Mouse (Mus musculus): ENCODE measurements around the gene Gigyf2. TPM values are rescaled to one million over a fixed set of nuclear protein-coding genes. Genes with fewer than 3 reads are reported as not detected.
"Not testable (repeated sequence)": the region's sequence is repeated elsewhere in the genome, so short reads cannot be mapped to it uniquely, and the experiment has no call there.

Gigyf2 gene
- polyA plus RNA-seq, 1 experiment, result 19.0 TPM

DNA sequence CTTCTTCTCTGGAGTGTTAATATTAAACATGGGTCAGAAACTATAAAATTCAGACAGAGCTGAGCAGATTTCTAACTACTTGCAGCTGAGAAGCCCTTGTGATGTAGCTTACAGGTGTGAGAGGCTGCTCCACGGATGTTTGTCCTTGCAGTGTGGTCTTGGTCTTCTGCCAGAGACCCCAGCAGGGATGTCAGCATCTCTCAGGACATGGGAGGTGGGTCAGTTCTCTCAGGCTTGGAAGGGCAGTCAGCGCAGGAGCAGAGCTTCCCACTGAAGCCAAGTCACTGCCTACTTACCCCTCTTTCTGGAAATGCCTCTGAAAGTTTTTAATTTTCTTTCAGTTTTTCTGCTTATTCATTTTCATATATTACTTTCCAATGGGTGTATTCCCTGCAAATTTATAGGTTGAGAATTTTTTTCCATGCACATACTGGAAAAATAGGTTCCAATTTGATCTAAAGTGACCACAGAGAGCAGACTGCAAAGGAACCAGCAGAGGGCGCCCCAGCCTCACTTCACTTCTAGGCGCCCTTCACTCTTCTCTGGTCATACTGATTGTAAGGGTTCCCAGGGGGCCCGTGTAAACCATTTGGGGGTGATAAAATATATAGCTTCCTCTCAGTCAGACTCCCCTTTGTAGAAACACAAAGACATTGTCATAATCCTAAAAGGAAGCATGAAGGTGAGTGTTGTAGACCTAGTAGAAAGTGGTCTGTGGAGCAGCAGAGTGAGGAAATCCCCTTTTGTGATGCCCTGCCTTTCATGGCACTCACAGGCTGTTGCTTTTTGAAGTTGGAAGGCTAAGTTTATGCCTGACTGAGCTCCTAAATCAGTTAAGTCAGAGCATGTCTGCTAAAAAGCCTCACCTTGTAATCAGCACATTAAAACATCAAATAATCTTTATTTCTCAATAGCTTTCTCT lies 120.6 kb downstream of the Gigyf2 start:
- peaks cover 67% of the 10 kb centered on the region for H3K36me3 ChIP-seq (ENCODE audit: control insufficient read depth, insufficient read depth)
- H3K4me2 ChIP-seq (ENCODE audit: low read depth), result no peak overlapping the region
- TF ChIP-seq E2F4 (IDR thresholded peaks at IDR 0.05; ENCODE audit: insufficient read depth) (no peak), REST (IDR thresholded peaks at IDR 0.05; ENCODE audit: insufficient read depth, insufficient read length) (no peak), POLR2AphosphoS2 (IDR thresholded peaks at IDR 0.05; ENCODE audit: insufficient read length, low read depth) (no peak), TCF3 (IDR thresholded peaks at IDR 0.05; ENCODE audit: insufficient read length, low read depth) (no peak), POLR2A (IDR thresholded peaks at IDR 0.05; ENCODE audit: insufficient read length, low read depth) (no peak), TCF12 (IDR thresholded peaks at IDR 0.05; ENCODE audit: insufficient read depth, poor library complexity, severe bottlenecking) (no peak), USF1 (IDR thresholded peaks at IDR 0.05; ENCODE audit: low read depth) (no peak), SRF (IDR thresholded peaks at IDR 0.05; ENCODE audit: control insufficient read depth, insufficient read length, low read depth) (no peak), MAX (IDR thresholded peaks at IDR 0.05; ENCODE audit: low read depth) (no peak), MYOD1 (IDR thresholded peaks at IDR 0.05; ENCODE audit: control insufficient read depth in 1 of 3, insufficient read length in 2 of 3, low read depth in 2 of 3) (no peak)
- no peaks in the 10 kb centered on the region for H3K27me3 ChIP-seq (ENCODE audit: control insufficient read depth, insufficient read depth, insufficient read length)
- H3K4me3 ChIP-seq, result no peak overlapping the region
- H3K79me2 ChIP-seq (ENCODE audit: control insufficient read depth, insufficient read depth), result no peaks in the 10 kb centered on the region
- no peak overlapping the region for H3ac ChIP-seq (ENCODE audit: control insufficient read depth, insufficient read length)

DNA sequence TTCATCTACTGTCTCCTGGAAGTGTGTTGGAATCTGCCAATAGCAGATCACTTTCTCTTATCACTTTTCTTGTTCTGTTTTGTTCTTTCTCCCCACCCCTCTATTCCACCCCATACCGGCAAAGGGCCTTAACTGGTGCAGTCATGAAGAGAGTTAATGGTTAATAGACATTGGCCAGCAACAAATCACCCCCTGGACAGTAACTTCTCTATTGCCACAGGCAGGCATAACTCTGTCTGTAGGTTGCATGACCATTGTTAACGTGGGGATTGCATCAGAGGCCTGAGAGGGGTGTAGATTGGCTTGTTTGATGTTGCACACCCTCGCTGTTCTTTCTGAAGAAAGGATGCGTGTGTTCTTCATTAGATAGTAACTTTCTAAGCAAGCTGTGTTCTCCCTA lies 122.6 kb downstream of the Gigyf2 start:
- H3K79me2 ChIP-seq (ENCODE audit: control insufficient read depth, insufficient read depth), result no peaks in the 10 kb centered on the region
- TF ChIP-seq POLR2A (IDR thresholded peaks at IDR 0.05; ENCODE audit: insufficient read length, low read depth) (no peak), TCF3 (IDR thresholded peaks at IDR 0.05; ENCODE audit: insufficient read length, low read depth) (no peak), REST (IDR thresholded peaks at IDR 0.05; ENCODE audit: insufficient read depth, insufficient read length) (no peak), SRF (IDR thresholded peaks at IDR 0.05; ENCODE audit: control insufficient read depth, insufficient read length, low read depth) (no peak), TCF12 (IDR thresholded peaks at IDR 0.05; ENCODE audit: insufficient read depth, poor library complexity, severe bottlenecking) (no peak), MYOD1 (IDR thresholded peaks at IDR 0.05; ENCODE audit: control insufficient read depth in 1 of 3, insufficient read length in 2 of 3, low read depth in 2 of 3) (no peak), MAX (IDR thresholded peaks at IDR 0.05; ENCODE audit: low read depth) (no peak), CEBPB (IDR thresholded peaks at IDR 0.05; ENCODE audit: insufficient read depth, poor library complexity, severe bottlenecking) (no peak), E2F4 (IDR thresholded peaks at IDR 0.05; ENCODE audit: insufficient read depth) (no peak), POLR2AphosphoS2 (IDR thresholded peaks at IDR 0.05; ENCODE audit: insufficient read length, low read depth) (no peak), MYOG (IDR thresholded peaks at IDR 0.05; ENCODE audit: control insufficient read depth in 1 of 3, insufficient read depth in 1 of 3, insufficient read length in 2 of 3, low read depth in 2 of 3) (no peak), USF1 (IDR thresholded peaks at IDR 0.05; ENCODE audit: low read depth) (no peak)
- H3ac ChIP-seq (ENCODE audit: control insufficient read depth, insufficient read length), result no peak overlapping the region
- H3K27me3 ChIP-seq (ENCODE audit: control insufficient read depth, insufficient read depth, insufficient read length), result no peaks in the 10 kb centered on the region
- H3K4me3 ChIP-seq, result no peak overlapping the region
- H3K36me3 ChIP-seq (ENCODE audit: control insufficient read depth, insufficient read depth), result peaks cover 55% of the 10 kb centered on the region
- no peak overlapping the region for H3K4me2 ChIP-seq (ENCODE audit: low read depth)

DNA sequence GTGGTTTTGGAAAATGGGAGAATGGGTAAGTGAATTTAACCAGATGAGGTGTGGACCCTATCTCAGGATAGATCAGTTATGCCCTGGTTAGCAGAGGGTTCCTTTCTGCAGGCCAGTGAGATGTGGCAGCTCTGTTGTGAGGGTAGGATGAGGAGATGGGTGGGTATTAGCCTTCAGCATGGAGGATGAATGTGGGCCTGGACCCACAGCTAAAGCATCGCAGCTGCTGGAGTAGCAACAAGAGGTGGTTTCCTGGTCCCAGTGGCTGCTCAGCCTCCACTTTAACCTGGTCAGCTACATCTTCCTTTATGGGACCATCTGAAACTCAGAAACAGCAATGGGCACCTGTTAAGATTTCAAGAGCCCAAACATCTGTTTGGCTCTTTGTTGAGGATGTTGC lies 129.6 kb downstream of the Gigyf2 start:
- Histone ChIP-seq H3K4me2 (ENCODE audit: low read depth) (no peak overlapping the region), H3K36me3 (ENCODE audit: control insufficient read depth, insufficient read depth) (peaks cover 4% of the 10 kb centered on the region), H3K4me3 (no peak overlapping the region), H3K79me2 (ENCODE audit: control insufficient read depth, insufficient read depth) (no peaks in the 10 kb centered on the region), H3K27me3 (ENCODE audit: control insufficient read depth, insufficient read depth, insufficient read length) (no peaks in the 10 kb centered on the region), H3ac (ENCODE audit: control insufficient read depth, insufficient read length) (no peak overlapping the region)
- peak; percentile 56 for TF ChIP-seq POLR2AphosphoS2 (IDR thresholded peaks at IDR 0.05; ENCODE audit: insufficient read length, low read depth)
- no peak for TF ChIP-seq USF1 (IDR thresholded peaks at IDR 0.05; ENCODE audit: low read depth)

DNA sequence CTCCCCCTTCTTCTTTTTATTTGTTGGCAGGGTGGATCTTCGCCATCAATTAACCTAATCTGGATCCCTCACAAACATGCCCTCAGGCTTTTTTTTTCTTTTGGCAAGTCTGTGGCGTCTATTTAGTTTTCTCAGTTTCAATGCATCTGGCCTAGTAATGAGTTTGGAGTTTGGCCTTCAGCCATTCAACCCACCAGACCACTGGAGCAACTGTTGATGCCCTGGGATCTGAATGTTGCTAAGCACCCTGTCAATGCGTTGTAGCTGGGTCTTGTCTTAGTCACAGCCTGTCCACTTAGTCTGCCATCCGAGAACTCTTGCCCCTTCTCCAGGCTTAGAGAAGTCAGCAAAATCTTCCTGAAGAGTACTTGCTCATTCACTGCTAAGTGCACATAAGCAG lies 131.2 kb downstream of the Gigyf2 start:
- Histone ChIP-seq H3ac (ENCODE audit: control insufficient read depth, insufficient read length) (no peak overlapping the region), H3K4me2 (ENCODE audit: low read depth) (no peak overlapping the region), H3K27me3 (ENCODE audit: control insufficient read depth, insufficient read depth, insufficient read length) (no peaks in the 10 kb centered on the region), H3K36me3 (ENCODE audit: control insufficient read depth, insufficient read depth) (no peaks in the 10 kb centered on the region), H3K4me3 (no peak overlapping the region), H3K79me2 (ENCODE audit: control insufficient read depth, insufficient read depth) (no peaks in the 10 kb centered on the region)
- no peak for TF ChIP-seq MAX (IDR thresholded peaks at IDR 0.05; ENCODE audit: low read depth)
- TF ChIP-seq E2F4 (IDR thresholded peaks at IDR 0.05; ENCODE audit: insufficient read depth), result no peak
- no peak for TF ChIP-seq TCF12 (IDR thresholded peaks at IDR 0.05; ENCODE audit: insufficient read depth, poor library complexity, severe bottlenecking)
- no peak for TF ChIP-seq POLR2A (IDR thresholded peaks at IDR 0.05; ENCODE audit: insufficient read length, low read depth)
- no peak for TF ChIP-seq REST (IDR thresholded peaks at IDR 0.05; ENCODE audit: insufficient read depth, insufficient read length)
- TF ChIP-seq TCF3 (IDR thresholded peaks at IDR 0.05; ENCODE audit: insufficient read length, low read depth), result no peak
- no peak for TF ChIP-seq MYOD1 (IDR thresholded peaks at IDR 0.05; ENCODE audit: control insufficient read depth in 1 of 3, insufficient read length in 2 of 3, low read depth in 2 of 3)
- no peak for TF ChIP-seq USF1 (IDR thresholded peaks at IDR 0.05; ENCODE audit: low read depth)
- no peak for TF ChIP-seq SRF (IDR thresholded peaks at IDR 0.05; ENCODE audit: control insufficient read depth, insufficient read length, low read depth)
- TF ChIP-seq CEBPB (IDR thresholded peaks at IDR 0.05; ENCODE audit: insufficient read depth, poor library complexity, severe bottlenecking), result no peak
- TF ChIP-seq MYOG (IDR thresholded peaks at IDR 0.05; ENCODE audit: control insufficient read depth in 1 of 3, insufficient read depth in 1 of 3, insufficient read length in 2 of 3, low read depth in 2 of 3), result no peak
- TF ChIP-seq POLR2AphosphoS2 (IDR thresholded peaks at IDR 0.05; ENCODE audit: insufficient read length, low read depth), result no peak

DNA sequence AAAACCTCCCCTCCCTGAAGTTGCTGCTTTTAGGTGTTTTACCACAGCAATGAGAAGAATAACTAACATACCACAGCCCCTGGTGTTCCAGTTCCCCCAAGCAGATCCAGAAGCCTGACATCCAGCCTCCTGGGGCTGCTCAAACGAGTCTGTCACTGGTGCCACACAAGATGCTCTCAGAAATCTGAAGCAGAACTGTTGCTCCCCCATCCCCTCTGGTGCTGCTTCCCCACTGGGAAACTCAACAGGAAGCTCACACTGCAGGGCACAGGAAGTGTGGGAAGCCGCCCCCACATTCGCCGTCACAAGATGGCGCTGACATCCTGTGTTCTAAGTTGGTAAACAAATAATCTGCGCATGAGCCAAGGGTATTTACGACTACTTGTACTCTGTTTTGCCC lies 133.1 kb downstream of the Gigyf2 start:
- not testable (repeated sequence) for H3K4me2 ChIP-seq (ENCODE audit: low read depth); H3ac ChIP-seq (ENCODE audit: control insufficient read depth, insufficient read length); H3K79me2 ChIP-seq (ENCODE audit: control insufficient read depth, insufficient read depth); H3K27me3 ChIP-seq (ENCODE audit: control insufficient read depth, insufficient read depth, insufficient read length); H3K4me3 ChIP-seq; H3K36me3 ChIP-seq (ENCODE audit: control insufficient read depth, insufficient read depth)

Measured in myocyte (in vitro differentiated cells).